Mouse (Mus musculus) lung, adult 2 months (tissue): ENCODE data around the gene Wdr35.

Experiments
- CTCF ChIP-seq: fragments of 200-500 bp; IDR thresholded peaks from 2 replicates; pipeline ENCODE4 v1.5.1; 2011; ENCODE audit warnings: mild to moderate bottlenecking, low read length, control low read depth; ENCODE audit not compliant: insufficient read depth
- POLR2A ChIP-seq: fragments of 200-500 bp; IDR thresholded peaks from 2 replicates; pipeline ENCODE4 v1.6.1; 2011; ENCODE audit warnings: low read depth, mild to moderate bottlenecking, control low read depth, low read length, borderline replicate concordance; ENCODE audit errors: extremely low read depth

GRCm38 (mm10) chr12:9044666-9045065, 71.0 kb downstream of the Wdr35 start:
- no peak for TF ChIP-seq POLR2A
- TF ChIP-seq CTCF = no peak
